Mouse (Mus musculus) midbrain, embryonic 14.5 days (tissue): Measurements from ENCODE around the gene Olfr267. TPM values are rescaled to one million over a fixed set of nuclear protein-coding genes. Genes with fewer than 3 reads are reported as not detected.

Source experiments
- polyA plus RNA-seq: library from polyadenylated mRNA; unstranded; fragments of >200 nt; fragmentation: Nextera tagmentation; extraction: Ambion mirVana; gene quantifications from 2 replicates; pipeline ENCODE4 v1.2.1, GENCODE M21; 2014

Gene Olfr267
- polyA plus RNA-seq, 1 experiment from 2014 or later, result not detected

Other genes with a start within 250 kb of the Olfr267 start
- 9.8 and 20.6 TPM in 2 replicates for gene Lpar1, start 233.8 kb downstream of the Olfr267 start, polyA plus RNA-seq
- gene Ecpas, start 125.0 kb upstream of the Olfr267 start, polyA plus RNA-seq, result 39.8 and 55.0 TPM in 2 replicates
- gene Zkscan16, start 155.9 kb upstream of the Olfr267 start, polyA plus RNA-seq, result 2.2 and 2.6 TPM in 2 replicates
- 2.7 and 4.4 TPM in 2 replicates for gene Ptgr1, start 199.4 kb upstream of the Olfr267 start, polyA plus RNA-seq
- 5.7 and 6.3 TPM in 2 replicates for gene Dnajc25, start 207.3 kb upstream of the Olfr267 start, polyA plus RNA-seq
- gene Gm20503, start 215.5 kb upstream of the Olfr267 start, polyA plus RNA-seq, result 4.6 and 5.2 TPM in 2 replicates
- 184 and 230 TPM in 2 replicates for gene Gng10, start 247.4 kb upstream of the Olfr267 start, polyA plus RNA-seq